Mouse (Mus musculus) heart, embryonic 15.5 days (tissue): ENCODE measurements around the gene Fam13c. TPM values are rescaled to one million over a fixed set of nuclear protein-coding genes. Genes with fewer than 3 reads are reported as not detected.

Experiments used
- ATAC-seq: fragments of 200-750 bp; cut with Nextera tagmentation; replicated peaks from 2 replicates; pipeline ENCODE4 v1.8.0; 2017; ENCODE audit warnings: low read depth, moderate TSS enrichment; ENCODE audit not compliant: insufficient number of reproducible peaks, insufficient read depth, low FRiP score
- H3K27ac ChIP-seq: fragments of 300-500 bp; sonication (generic); 2 replicates; pipeline ENCODE4 v1.5.1; 2015; ENCODE audit warnings: mild to moderate bottlenecking, inconsistent platforms
- H3K27me3 ChIP-seq: fragments of 300-500 bp; sonication (generic); 2 replicates; pipeline ENCODE4 v1.6.1; 2015; ENCODE audit warnings: inconsistent platforms
- H3K36me3 ChIP-seq: fragments of 300-500 bp; sonication (generic); 2 replicates; pipeline ENCODE4 v1.6.1; 2015; ENCODE audit warnings: mild to moderate bottlenecking, inconsistent platforms
- H3K4me1 ChIP-seq: fragments of 300-500 bp; sonication (generic); replicated peaks from 2 replicates; pipeline ENCODE4 v1.6.1; 2015; ENCODE audit warnings: inconsistent platforms
- H3K4me2 ChIP-seq: fragments of 300-500 bp; sonication (generic); 2 replicates; pipeline ENCODE4 v1.6.1; 2015; ENCODE audit warnings: inconsistent platforms, mild to moderate bottlenecking, moderate library complexity
- H3K4me3 ChIP-seq: fragments of 300-500 bp; sonication (generic); 2 replicates; pipeline ENCODE4 v1.5.1; 2015; ENCODE audit warnings: mild to moderate bottlenecking, inconsistent platforms
- H3K9ac ChIP-seq: fragments of 300-500 bp; sonication (generic); 2 replicates; pipeline ENCODE4 v1.6.1; 2015; ENCODE audit warnings: mild to moderate bottlenecking, inconsistent platforms
- H3K9me3 ChIP-seq: fragments of 300-500 bp; sonication (generic); replicated peaks from 2 replicates; pipeline ENCODE4 v1.6.1; 2016; ENCODE audit warnings: inconsistent platforms
- WGBS: fragments of 180-500 bp; shearing (Covaris S2); methylation state at CpG from one replicate; pipeline ENCODE4 v1.1.7; 2015; ENCODE audit warnings: mixed read lengths; 5-methylcytosine and 5-hydroxymethylcytosine counted together
- polyA plus RNA-seq: library from polyadenylated mRNA; unstranded; fragments of >200 nt; fragmentation: Nextera tagmentation; extraction: Ambion mirVana; gene quantifications from 2 replicates; pipeline ENCODE4 v1.2.1, GENCODE M21; 2015

Gene Fam13c
- polyA plus RNA-seq, 1 experiment from 2014 or later = 10.1 TPM

DNA sequence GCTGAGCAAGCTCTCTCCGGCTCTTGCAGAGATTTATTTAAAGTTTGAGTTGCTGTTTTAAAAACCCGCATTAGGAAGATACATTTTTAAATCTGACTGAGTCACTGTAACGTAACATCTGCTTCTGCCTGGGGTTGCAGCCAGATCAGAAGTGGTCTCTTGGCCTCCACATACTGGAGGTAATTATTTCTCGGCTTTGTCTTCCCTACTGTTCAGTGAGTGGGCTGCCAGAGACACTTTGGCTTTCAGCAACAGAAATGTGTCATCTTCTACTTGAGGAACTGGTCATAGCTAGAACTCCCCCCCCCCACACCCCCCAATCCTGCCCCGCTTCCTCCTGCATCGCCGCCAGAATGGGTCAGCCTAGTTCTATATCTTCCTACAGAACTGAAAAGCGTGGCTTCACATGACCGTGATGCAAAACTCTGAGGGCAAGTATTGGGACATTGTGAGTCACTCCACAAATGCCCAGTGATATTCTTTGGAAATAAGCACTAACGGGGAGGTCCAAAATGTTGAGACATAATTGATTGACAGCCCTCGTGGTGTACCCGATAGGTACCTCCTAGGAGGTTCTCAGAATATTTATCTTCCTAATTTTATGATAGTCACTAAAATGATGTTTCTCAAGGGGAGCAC is 90.0 kb downstream of the Fam13c start:
- Histone ChIP-seq H3K4me1 (no peaks in the 10 kb centered on the region), H3K4me3 (no peak overlapping the region), H3K27me3 (no peaks in the 10 kb centered on the region), H3K36me3 (0 out of 2 replicates have a peak, but pooled peaks cover 3% of the 10 kb centered on the region), H3K4me2 (no peak overlapping the region), H3K9ac (no peak overlapping the region), H3K9me3 (no peaks in the 10 kb centered on the region), H3K27ac (no peak overlapping the region)
- 77% methylated on average over 12 of the region's 12 CpGs for whole genome bisulfite sequencing
- ATAC-seq = no peak

DNA sequence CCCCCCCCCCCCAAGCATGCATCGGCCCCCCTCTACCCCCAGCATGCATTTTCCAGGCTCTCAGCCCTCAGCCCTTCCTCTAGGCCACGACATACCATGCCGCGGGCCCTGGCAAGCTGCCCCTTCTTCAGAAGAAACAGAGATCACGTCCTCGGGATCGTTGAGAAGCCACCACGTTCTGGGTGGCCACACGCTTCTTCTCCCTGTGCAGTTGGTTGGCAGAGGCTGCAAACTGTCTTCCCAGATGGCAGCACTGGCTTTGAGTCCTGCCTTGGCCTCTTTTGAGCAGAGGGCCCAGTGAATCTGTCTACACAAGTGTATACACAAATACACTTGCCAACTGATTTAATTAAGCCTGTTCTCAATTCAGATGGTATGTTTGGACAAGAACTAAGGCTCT is 92.0 kb downstream of the Fam13c start:
- Histone ChIP-seq H3K9ac (no peak overlapping the region), H3K4me1 (no peaks in the 10 kb centered on the region), H3K27ac (no peak overlapping the region), H3K36me3 (no peaks in the 10 kb centered on the region), H3K4me3 (no peak overlapping the region), H3K9me3 (no peaks in the 10 kb centered on the region), H3K4me2 (no peak overlapping the region), H3K27me3 (no peaks in the 10 kb centered on the region)
- ATAC-seq = no peak
- 81% methylated on average over 9 of the region's 9 CpGs for WGBS

DNA sequence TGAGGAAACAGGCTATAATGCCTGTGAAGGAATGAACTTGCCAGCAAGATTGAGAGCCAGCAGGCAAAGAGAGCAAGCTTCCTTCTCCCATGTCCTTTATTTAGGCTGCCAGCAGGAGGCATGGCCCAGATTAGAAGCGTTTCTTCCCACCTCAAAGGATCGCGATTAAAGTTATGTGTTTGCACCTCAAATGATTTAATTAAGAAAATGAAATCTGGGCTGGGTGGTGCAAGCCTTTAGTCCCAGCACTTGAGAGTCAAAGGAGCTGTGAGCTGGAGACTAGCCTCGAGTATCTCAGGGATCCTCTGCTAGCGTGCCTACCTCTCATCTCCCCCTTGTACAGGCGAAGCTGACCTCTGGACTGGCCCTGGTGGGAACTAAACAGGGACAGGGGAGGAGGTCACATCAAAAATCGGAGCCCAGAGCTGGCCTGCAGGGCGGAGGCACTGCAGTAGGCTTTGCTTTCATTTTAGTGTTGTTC is 93.1 kb downstream of the Fam13c start:
- no peak for ATAC-seq
- 74% methylated on average over 8 of the region's 8 CpGs for WGBS

DNA sequence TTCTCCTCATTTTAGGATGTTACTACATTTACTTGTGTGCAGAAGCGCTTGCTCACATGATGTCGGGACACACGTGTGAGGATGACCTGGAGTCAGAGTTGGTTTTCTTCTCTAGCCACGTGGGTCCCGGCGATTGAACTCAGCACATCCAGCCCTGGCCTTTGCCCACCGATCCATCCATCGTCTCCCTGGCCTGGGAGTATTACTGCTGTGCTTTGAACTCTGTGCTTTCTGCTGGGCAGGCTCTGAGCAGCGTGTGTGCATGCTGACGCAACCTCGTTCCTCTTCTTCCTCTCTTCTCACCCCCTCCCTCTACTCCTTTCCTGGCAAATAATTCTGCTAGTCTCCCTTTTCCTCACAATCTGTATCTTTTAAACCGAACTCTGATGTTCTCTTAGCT is 93.7 kb downstream of the Fam13c start:
- H3K9ac ChIP-seq = no peak overlapping the region
- H3K4me1 ChIP-seq = 0 out of 2 replicates have a peak, but pooled peaks cover 3% of the 10 kb centered on the region
- H3K9me3 ChIP-seq = no peaks in the 10 kb centered on the region
- 84% methylated on average over 12 of the region's 12 CpGs for WGBS
- no peak for ATAC-seq
- H3K27me3 ChIP-seq = no peaks in the 10 kb centered on the region
- no peak overlapping the region for H3K4me3 ChIP-seq
- no peak overlapping the region for H3K27ac ChIP-seq
- H3K36me3 ChIP-seq = no peaks in the 10 kb centered on the region
- no peak overlapping the region for H3K4me2 ChIP-seq

More for the DNA sequence above, 93.1 kb downstream of the Fam13c start:
- Histone ChIP-seq H3K9ac (no peak overlapping the region), H3K4me1 (0 out of 2 replicates have a peak, but pooled peaks cover 3% of the 10 kb centered on the region), H3K4me3 (no peak overlapping the region), H3K27ac (no peak overlapping the region), H3K9me3 (no peaks in the 10 kb centered on the region), H3K27me3 (no peaks in the 10 kb centered on the region), H3K36me3 (no peaks in the 10 kb centered on the region), H3K4me2 (no peak overlapping the region)

DNA sequence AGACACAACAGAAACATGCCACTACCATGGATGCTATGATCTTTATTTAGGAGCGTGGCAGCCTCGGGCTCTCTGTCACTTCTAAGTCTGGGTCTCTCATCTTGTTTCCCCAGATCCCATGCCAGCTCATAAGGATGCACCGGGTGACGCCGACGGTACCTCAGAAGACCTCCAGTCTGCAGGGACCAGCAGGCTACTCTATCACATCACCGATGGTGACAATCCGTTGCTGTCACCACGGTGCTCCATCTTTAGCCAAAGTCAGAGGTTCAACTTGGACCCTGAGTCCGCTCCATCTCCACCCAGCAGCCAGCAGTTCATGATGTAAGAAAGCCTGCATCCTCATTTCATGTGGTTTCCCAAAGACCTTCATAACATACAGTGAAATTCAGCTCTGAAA is 94.3 kb downstream of the Fam13c start:
- Histone ChIP-seq H3K9ac (no peak overlapping the region), H3K27ac (no peak overlapping the region), H3K36me3 (no peaks in the 10 kb centered on the region), H3K4me1 (0 out of 2 replicates have a peak, but pooled peaks cover 3% of the 10 kb centered on the region), H3K27me3 (no peaks in the 10 kb centered on the region), H3K9me3 (no peaks in the 10 kb centered on the region), H3K4me2 (no peak overlapping the region), H3K4me3 (no peak overlapping the region)
- ATAC-seq = no peak
- WGBS = 89% methylated on average over 10 of the region's 10 CpGs

DNA sequence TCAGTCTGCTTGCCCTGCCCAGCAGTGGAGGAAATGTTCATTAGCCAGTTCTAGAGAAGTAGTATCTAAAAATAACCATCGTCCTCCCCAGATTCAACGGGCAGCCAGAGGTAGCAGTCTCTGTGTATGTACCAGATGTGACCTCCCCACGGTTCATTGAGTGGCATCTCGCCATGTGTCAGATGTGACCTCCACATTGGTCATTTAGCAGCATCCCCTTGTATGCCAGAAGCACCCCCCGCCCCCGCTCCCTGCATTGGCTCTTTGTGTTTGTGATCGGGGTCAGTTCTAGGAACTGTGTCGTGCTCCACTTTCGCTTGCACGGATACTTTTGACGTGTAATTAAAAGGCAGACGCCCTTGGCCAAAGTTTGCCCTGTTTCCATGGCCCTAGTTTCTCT is 95.1 kb downstream of the Fam13c start:
- no peaks in the 10 kb centered on the region for H3K9me3 ChIP-seq
- ATAC-seq = no peak
- H3K4me1 ChIP-seq = 0 out of 2 replicates have a peak, but pooled peaks cover 3% of the 10 kb centered on the region
- H3K27ac ChIP-seq = no peak overlapping the region
- H3K36me3 ChIP-seq = no peaks in the 10 kb centered on the region
- H3K27me3 ChIP-seq = no peaks in the 10 kb centered on the region
- no peak overlapping the region for H3K4me2 ChIP-seq
- no peak overlapping the region for H3K9ac ChIP-seq
- WGBS = 79% methylated on average over 12 of the region's 12 CpGs
- no peak overlapping the region for H3K4me3 ChIP-seq

DNA sequence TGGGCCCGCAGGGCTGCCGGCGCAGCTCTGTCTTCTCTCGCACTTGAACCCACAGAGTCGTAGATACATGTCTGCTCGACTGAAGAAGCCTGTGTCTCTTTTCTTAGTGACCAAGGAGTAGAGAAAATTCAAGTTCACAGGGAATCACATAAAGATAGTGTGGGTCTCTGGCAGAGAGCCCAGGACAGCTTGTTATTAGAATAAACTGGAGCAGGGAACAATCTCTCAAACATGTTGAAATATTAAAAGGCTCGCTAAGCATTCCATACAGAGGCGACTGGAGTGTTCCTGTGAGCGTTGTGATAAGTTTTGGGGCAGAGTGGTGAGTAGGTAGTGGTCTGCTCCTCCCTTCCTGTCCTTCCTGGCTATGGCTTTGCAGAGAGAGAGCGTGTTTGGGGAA is 97.4 kb downstream of the Fam13c start:
- Histone ChIP-seq H3K9ac (no peak overlapping the region), H3K36me3 (no peaks in the 10 kb centered on the region), H3K4me1 (0 out of 2 replicates have a peak, but pooled peaks cover 3% of the 10 kb centered on the region), H3K9me3 (no peaks in the 10 kb centered on the region), H3K27ac (peak overlapping the region; percentile 12; the same call in 1 of the 2 replicates), H3K4me2 (no peak overlapping the region), H3K27me3 (no peaks in the 10 kb centered on the region), H3K4me3 (no peak overlapping the region)
- 71% methylated on average over 10 of the region's 10 CpGs for WGBS
- ATAC-seq = no peak

DNA sequence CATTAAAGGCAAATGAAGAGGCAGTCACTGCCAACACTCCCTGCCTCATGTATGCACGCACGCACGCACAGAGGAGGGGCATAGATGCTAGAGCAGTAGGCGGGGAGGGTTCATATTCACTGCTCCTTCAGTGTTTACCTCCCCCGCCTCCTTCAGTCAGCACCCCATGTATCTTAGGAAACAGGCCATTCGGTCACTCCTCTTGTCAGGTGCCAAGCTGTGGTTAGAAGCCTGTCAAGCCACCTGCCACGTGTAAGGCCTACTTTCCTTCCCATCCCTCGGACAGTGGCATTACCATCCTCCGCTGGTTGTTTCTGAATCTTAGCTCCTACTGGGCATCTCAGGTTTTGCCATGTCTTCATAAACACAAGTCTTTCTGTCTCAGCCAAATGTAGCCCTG is 99.0 kb downstream of the Fam13c start:
- Histone ChIP-seq H3K9ac (no peak overlapping the region), H3K36me3 (no peaks in the 10 kb centered on the region), H3K9me3 (no peaks in the 10 kb centered on the region), H3K27me3 (no peaks in the 10 kb centered on the region), H3K27ac (no peak overlapping the region), H3K4me1 (0 out of 2 replicates have a peak, but pooled peaks cover 3% of the 10 kb centered on the region), H3K4me3 (no peak overlapping the region), H3K4me2 (no peak overlapping the region)
- WGBS = 90% methylated on average over 9 of the region's 9 CpGs
- ATAC-seq = no peak

DNA sequence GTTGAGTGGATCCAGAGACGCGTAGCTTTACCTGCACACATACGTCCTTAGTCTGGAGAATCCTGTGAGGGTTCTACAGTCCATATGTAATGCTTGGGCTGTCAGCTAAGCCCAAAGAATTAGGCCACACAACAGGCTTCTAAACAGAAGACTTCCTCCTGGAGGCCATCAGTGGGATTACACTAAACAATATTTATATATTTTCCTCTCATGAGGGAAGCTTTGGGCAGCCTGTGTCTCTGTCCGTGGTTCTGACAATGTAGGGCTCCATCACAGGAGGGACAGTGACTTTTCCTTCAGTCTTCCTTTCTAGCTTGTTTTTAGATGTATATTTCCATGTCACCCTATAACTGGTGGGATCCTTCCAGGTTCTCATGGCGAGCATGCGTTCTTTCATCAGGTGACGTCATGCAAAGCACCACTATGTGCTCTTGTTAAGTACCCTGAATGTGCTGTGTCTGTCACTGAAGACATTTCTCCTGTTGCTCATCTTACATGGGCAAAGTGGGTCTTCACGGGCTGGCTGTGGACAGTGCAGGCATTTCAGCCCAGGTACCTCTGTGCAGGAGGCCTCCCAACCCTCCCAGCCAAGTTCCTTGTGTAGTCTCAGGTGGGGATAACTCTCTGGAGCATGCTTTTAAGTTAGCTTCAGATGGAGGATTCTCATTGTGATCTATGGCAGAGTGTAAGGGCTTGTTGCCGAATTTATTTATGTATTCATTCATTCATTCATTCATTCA is 100.3 kb downstream of the Fam13c start:
- H3K9ac ChIP-seq = no peak overlapping the region
- no peak overlapping the region for H3K4me2 ChIP-seq
- H3K36me3 ChIP-seq = no peaks in the 10 kb centered on the region
- H3K4me3 ChIP-seq = no peak overlapping the region
- no peaks in the 10 kb centered on the region for H3K27me3 ChIP-seq
- H3K4me1 ChIP-seq = 0 out of 2 replicates have a peak, but pooled peaks cover 3% of the 10 kb centered on the region
- ATAC-seq = no peak
- H3K9me3 ChIP-seq = no peaks in the 10 kb centered on the region
- WGBS = 77% methylated on average over 9 of the region's 9 CpGs
- no peak overlapping the region for H3K27ac ChIP-seq

DNA sequence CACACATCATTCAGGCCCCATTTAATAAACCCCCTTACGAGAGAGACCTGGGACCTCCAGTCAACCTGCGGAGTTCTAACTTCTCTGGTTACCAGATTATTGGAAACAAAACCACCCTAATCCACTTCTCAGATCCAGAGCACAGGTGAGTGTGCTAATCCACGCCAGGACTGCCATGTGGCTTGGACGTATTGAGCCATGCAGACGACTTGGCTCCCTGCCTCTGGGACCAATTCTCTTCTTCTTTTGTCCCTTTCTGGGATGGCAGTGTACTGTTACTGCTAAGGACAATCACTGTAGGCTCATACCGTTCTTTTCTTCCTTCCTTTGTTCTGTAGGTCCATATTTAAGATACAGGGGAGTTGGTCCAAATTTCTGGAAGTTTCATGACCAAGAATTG is 102.6 kb downstream of the Fam13c start:
- H3K4me2 ChIP-seq = no peak overlapping the region
- no peaks in the 10 kb centered on the region for H3K27me3 ChIP-seq
- 0 out of 2 replicates have a peak, but pooled peaks cover 3% of the 10 kb centered on the region for H3K4me1 ChIP-seq
- no peaks in the 10 kb centered on the region for H3K36me3 ChIP-seq
- no peak for ATAC-seq
- 77% methylated on average over 6 of the region's 6 CpGs for WGBS
- no peak overlapping the region for H3K4me3 ChIP-seq
- no peak overlapping the region for H3K9ac ChIP-seq
- no peak overlapping the region for H3K27ac ChIP-seq
- no peaks in the 10 kb centered on the region for H3K9me3 ChIP-seq

DNA sequence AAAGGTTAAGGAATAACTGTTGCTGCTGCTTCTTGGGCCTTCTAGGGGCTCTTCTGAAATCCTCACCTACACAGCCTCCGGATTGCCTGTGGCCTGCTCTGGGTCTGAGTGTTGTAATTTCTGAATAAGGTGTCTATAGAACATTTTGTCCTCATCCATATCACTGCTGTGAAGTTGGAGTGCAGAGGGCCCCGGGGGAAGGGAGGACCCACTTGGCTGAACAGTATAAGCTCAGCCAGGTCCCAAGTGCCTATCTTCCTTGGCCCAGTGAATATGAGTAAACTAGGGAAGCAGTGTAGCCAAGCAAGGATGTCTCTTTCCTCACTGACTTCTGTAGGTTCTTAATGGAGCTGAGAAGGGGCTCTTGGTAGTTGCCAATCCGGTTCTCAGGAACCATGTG is 112.2 kb downstream of the Fam13c start:
- H3K4me2 ChIP-seq = no peak overlapping the region
- H3K9ac ChIP-seq = no peak overlapping the region
- H3K4me1 ChIP-seq = no peaks in the 10 kb centered on the region
- no peak overlapping the region for H3K4me3 ChIP-seq
- ATAC-seq = no peak
- no peaks in the 10 kb centered on the region; the same call in 1 of the 2 replicates for H3K36me3 ChIP-seq
- 87% methylated on average over 3 of the region's 3 CpGs for WGBS
- H3K9me3 ChIP-seq = no peaks in the 10 kb centered on the region
- H3K27me3 ChIP-seq = no peaks in the 10 kb centered on the region
- no peak overlapping the region for H3K27ac ChIP-seq
